Mouse (Mus musculus) heart, adult 2 months (tissue): Measurements from ENCODE around the gene Tnni1. TPM values are rescaled to one million over a fixed set of nuclear protein-coding genes. Genes with fewer than 3 reads are reported as not detected.

ENCODE experiments used
- DNase-seq, 2 experiments: peaks; one replicate each; pipeline ENCODE4 v3.0.0; 2021
- H3K27ac ChIP-seq: fragments of 200-600 bp; 2 replicates; pipeline ENCODE4 v1.8.1; 2022
- H3K27me3 ChIP-seq: fragments of 200-500 bp; 2 replicates; pipeline ENCODE4 v1.6.1; 2012; ENCODE audit warnings: mild to moderate bottlenecking, low read length, inconsistent platforms, mixed read lengths; ENCODE audit not compliant: control insufficient read depth, insufficient read depth
- H3K36me3 ChIP-seq: fragments of 200-500 bp; 2 replicates; pipeline ENCODE4 v1.6.1; 2012; ENCODE audit warnings: low read length, inconsistent platforms; ENCODE audit not compliant: control insufficient read depth, insufficient read depth
- H3K4me1 ChIP-seq: fragments of 200-500 bp; 2 replicates; pipeline ENCODE4 v1.6.1; 2011; ENCODE audit warnings: low read length; ENCODE audit not compliant: control insufficient read depth, insufficient read depth
- H3K4me3 ChIP-seq: fragments of 200-600 bp; 2 replicates; pipeline ENCODE4 v1.8.1; 2022
- H3K79me2 ChIP-seq: fragments of 200-500 bp; replicated peaks from 2 replicates; pipeline ENCODE4 v1.6.1; 2012; ENCODE audit warnings: mild to moderate bottlenecking, inconsistent platforms, low read length, moderate library complexity, mixed read lengths; ENCODE audit not compliant: control insufficient read depth, insufficient read depth
- H3K9ac ChIP-seq: fragments of 200-500 bp; 2 replicates; pipeline ENCODE4 v1.6.1; 2012; ENCODE audit warnings: low read depth, mild to moderate bottlenecking, control low read depth, inconsistent platforms, low read length, mixed read lengths
- CTCF ChIP-seq: fragments of 200-600 bp; IDR thresholded peaks from 2 replicates; pipeline ENCODE4 v1.8.1; 2022; ENCODE audit warnings: antibody characterized with exemption, mild to moderate bottlenecking, moderate library complexity
- EP300 ChIP-seq: fragments of 200-500 bp; IDR thresholded peaks from 2 replicates; pipeline ENCODE4 v1.6.1; 2011; ENCODE audit warnings: low read depth, low read length, control low read depth; ENCODE audit not compliant: insufficient read depth
- POLR2A ChIP-seq: fragments of 200-500 bp; IDR thresholded peaks from 2 replicates; pipeline ENCODE4 v1.6.1; 2011; ENCODE audit warnings: mild to moderate bottlenecking, low read depth, low read length, control low read depth; ENCODE audit not compliant: insufficient read depth
- WGBS: fragments of 180-500 bp; shearing (Covaris S2); methylation state at CpG from one replicate; pipeline ENCODE4 v1.1.7; 2018; 5-methylcytosine and 5-hydroxymethylcytosine counted together
- intact Hi-C: fragments of 180-260 bp; cut with DNase I; formaldehyde crosslinking; loops from one replicate; pipeline ENCODE4 v1.15.1; 2025
- polyA plus RNA-seq: library from polyadenylated mRNA; depleted of rRNA; stranded (reverse); fragments of >200 nt; gene quantifications from 2 replicates; pipeline ENCODE4 v1.2.3, GENCODE M21; 2012
- total RNA-seq, 2 experiments: library from RNA; stranded (reverse); gene quantifications; 2 replicates each; pipeline ENCODE4 v1.2.3; 2021

The Tnni1 gene
- total and polyA plus RNA-seq, 3 experiments = 0.84 to 1.3 (median 1.1) TPM

DNA sequence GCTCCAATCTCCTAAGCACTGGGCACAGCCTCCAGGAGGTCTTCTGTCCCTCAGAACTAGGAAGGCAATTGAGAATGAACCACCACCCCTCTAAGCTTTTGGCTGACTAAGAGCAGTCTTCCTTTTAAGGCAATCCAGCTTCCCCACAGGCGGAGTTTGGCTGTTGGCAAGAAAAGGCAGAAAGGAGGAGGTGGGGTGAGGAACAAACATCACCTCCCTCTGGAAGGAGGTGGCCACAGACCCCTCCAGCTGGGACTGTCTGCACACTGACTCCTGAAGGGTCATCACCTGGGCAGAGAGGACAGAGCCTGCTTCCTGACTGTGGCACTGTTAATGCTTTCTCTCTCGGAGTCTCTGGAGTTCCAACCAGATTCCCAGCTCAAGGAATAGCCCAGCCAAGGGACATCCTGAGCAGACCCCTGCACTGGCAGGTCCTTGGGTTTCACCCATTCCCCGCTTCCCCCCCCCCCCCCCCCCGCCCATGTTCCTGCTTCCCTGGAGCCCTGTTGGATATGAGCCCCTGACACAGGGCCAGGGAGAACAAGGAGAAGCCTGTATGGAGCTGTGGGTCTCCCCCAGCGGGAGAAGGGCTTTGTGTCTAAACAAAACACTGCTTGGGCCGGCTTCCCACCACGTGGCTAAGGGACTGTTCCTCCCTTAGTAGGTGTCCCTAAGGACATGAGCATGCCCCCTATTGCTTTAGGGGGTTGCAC, 44.9 kb upstream of the Tnni1 start:
- intact Hi-C loops = no loop called here

GRCm38 (mm10) chr1:135735460-135735859, 43.8 kb upstream of the Tnni1 start:
- WGBS = 53% methylated on average over 6 of the region's 6 CpGs
- intact Hi-C loops = no loop called here
- Histone ChIP-seq H3K79me2 (no peaks in the 10 kb centered on the region), H3K36me3 (no peaks in the 10 kb centered on the region; the same call in 1 of the 2 replicates), H3K4me1 (peaks cover 36% of the 10 kb centered on the region), H3K27ac (no peak overlapping the region), H3K27me3 (no peaks in the 10 kb centered on the region), H3K9ac (peak overlapping the region; percentile 8; the same call in 1 of the 2 replicates), H3K4me3 (no peak overlapping the region)
- DNase-seq = no peak
- TF ChIP-seq POLR2A = no peak
- TF ChIP-seq EP300 = no peak
- TF ChIP-seq CTCF = no peak

More for the DNA sequence above, 44.9 kb upstream of the Tnni1 start:
- no peaks in the 10 kb centered on the region for H3K27me3 ChIP-seq
- H3K79me2 ChIP-seq = no peaks in the 10 kb centered on the region
- peaks cover 34% of the 10 kb centered on the region for H3K4me1 ChIP-seq
- no peak for TF ChIP-seq CTCF
- no peak for TF ChIP-seq EP300
- no peak for TF ChIP-seq POLR2A
- DNase-seq = peak; percentile 61 to 70
- 13% methylated on average over 7 of the region's 7 CpGs for WGBS
- no peaks in the 10 kb centered on the region; the same call in 1 of the 2 replicates for H3K36me3 ChIP-seq
- H3K4me3 ChIP-seq = no peak overlapping the region
- H3K27ac ChIP-seq = peak overlapping the region; percentile 63
- no peak overlapping the region for H3K9ac ChIP-seq

- H3K79me2 ChIP-seq = no peaks in the 10 kb centered on the region
- intact Hi-C loops = no loop called here
- no peak for TF ChIP-seq POLR2A
- TF ChIP-seq EP300 = no peak
- no peak for TF ChIP-seq CTCF
- WGBS = 87% methylated on average over 7 of the region's 7 CpGs
- H3K9ac ChIP-seq = no peak overlapping the region
- H3K27me3 ChIP-seq = no peaks in the 10 kb centered on the region
- peaks cover 7% of the 10 kb centered on the region for H3K4me1 ChIP-seq
- no peak for DNase-seq
- no peak overlapping the region for H3K4me3 ChIP-seq
- no peaks in the 10 kb centered on the region for H3K36me3 ChIP-seq
- H3K27ac ChIP-seq = no peak overlapping the region
Observed at GRCm38 (mm10) chr1:135744987-135745386, 34.2 kb upstream of the Tnni1 start.

DNA sequence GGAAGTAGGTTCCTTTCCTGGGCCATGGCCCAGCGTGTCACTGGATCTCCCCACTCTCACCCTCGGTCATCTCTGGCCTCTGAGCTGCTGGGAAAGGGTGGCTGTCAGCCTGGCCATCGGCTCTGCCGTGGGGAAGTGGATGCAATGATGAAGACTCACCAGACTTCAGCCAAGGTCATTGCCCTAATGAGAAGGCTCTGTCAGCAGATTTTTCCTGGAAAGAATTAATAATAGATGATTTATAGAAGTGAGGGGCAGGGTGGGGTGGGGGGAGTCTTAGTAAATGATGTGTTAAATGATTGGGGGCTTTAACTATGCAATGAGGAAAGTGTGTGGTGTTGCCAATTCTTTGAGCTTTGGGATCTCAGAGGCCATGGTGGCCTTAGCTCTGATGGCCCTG, 33.0 kb upstream of the Tnni1 start:
- WGBS = 81% methylated on average over 4 of the region's 4 CpGs
- intact Hi-C loops = no loop called here
- DNase-seq = no peak
- Histone ChIP-seq H3K4me3 (no peak overlapping the region), H3K9ac (no peak overlapping the region), H3K4me1 (peaks cover 7% of the 10 kb centered on the region), H3K36me3 (no peaks in the 10 kb centered on the region), H3K79me2 (no peaks in the 10 kb centered on the region), H3K27me3 (no peaks in the 10 kb centered on the region), H3K27ac (no peak overlapping the region)
- TF ChIP-seq EP300 (no peak), POLR2A (no peak), CTCF (no peak)

- TF ChIP-seq CTCF (peak; percentile 88), EP300 (peak; percentile 97), POLR2A (no peak)
- peak overlapping the region; percentile 63 for H3K27ac ChIP-seq
- 11% methylated on average over 10 of the region's 10 CpGs for WGBS
- intact Hi-C loops = loop anchor here (1.0 kb wide), 2 partner anchors 28 to 34 kb away; no protein-coding TSS in a partner anchor
- no peak overlapping the region for H3K9ac ChIP-seq
- H3K27me3 ChIP-seq = no peaks in the 10 kb centered on the region
- H3K36me3 ChIP-seq = no peaks in the 10 kb centered on the region
- no peak overlapping the region for H3K4me3 ChIP-seq
- H3K4me1 ChIP-seq = peaks cover 4% of the 10 kb centered on the region
- no peaks in the 10 kb centered on the region for H3K79me2 ChIP-seq
- peak; percentile 88 to 91 for DNase-seq
Observed at GRCm38 (mm10) chr1:135752737-135753348, 26.4 kb upstream of the Tnni1 start.

GRCm38 (mm10) chr1:135755287-135755686, 23.9 kb upstream of the Tnni1 start:
- 34% methylated on average over 9 of the region's 9 CpGs for WGBS
- Histone ChIP-seq H3K27ac (peak overlapping the region; percentile 58), H3K9ac (no peak overlapping the region), H3K79me2 (no peaks in the 10 kb centered on the region), H3K27me3 (no peaks in the 10 kb centered on the region), H3K36me3 (no peaks in the 10 kb centered on the region), H3K4me3 (no peak overlapping the region), H3K4me1 (peaks cover 4% of the 10 kb centered on the region)
- DNase-seq = peak; percentile 73 to 81
- no peak for TF ChIP-seq CTCF
- no peak for TF ChIP-seq POLR2A
- TF ChIP-seq EP300 = 0 out of 2 replicates have a peak, but pooled peaks have one; percentile 51
- intact Hi-C loops = no loop called here
